Mouse (Mus musculus): ENCODE data around the gene Kif12. TPM values are rescaled to one million over a fixed set of nuclear protein-coding genes. Genes with fewer than 3 reads are reported as not detected.

Kif12 gene
- polyA plus RNA-seq (2014; fragmentation: Nextera tagmentation; extraction: Ambion mirVana) = 0.11 TPM in 1 of 2 replicates, not detected in the other

- Histone ChIP-seq H3K4me1 (ENCODE audit: control insufficient read depth, insufficient read depth, low read length) (no peaks in the 10 kb centered on the region), H3K27me3 (ENCODE audit: control insufficient read depth, insufficient read depth, low read length) (peaks cover 29% of the 10 kb centered on the region), H3K4me3 (ENCODE audit: low read depth, low read length) (no peak within 1 kb of the TSS), H3K36me3 (ENCODE audit: control insufficient read depth, insufficient read depth, low read length) (no peaks in the 10 kb centered on the region), H3K27ac (ENCODE audit: low read depth, low read length) (no peak within 1 kb of the TSS), H3K9me3 (replicated peaks; ENCODE audit: control insufficient read depth, low read length) (no peaks in the 10 kb centered on the region), H3K4me2 (no peak within 1 kb of the TSS), H3K9ac (ENCODE audit: low read depth, low read length) (no peak within 1 kb of the TSS)
- WGBS (ENCODE audit: insufficient replicate concordance) = 66% methylated on average over 4 of the region's 4 CpGs
- ATAC-seq (replicated peaks; ENCODE audit: insufficient number of reproducible peaks, low FRiP score, low TSS enrichment) = no peak
These were observed at the start of gene Kif12 for GRCm38 (mm10) chr4:63171969-63172685. Gene Kif12 (minus strand): TSS chr4:63172131.

GRCm38 (mm10) chr4:63221096-63221958 is 49.4 kb upstream of the Kif12 start:
- no peak overlapping the region for H3K4me3 ChIP-seq (ENCODE audit: low read depth, low read length)
- no peaks in the 10 kb centered on the region for H3K36me3 ChIP-seq (ENCODE audit: control insufficient read depth, insufficient read depth, low read length)
- no peak overlapping the region for H3K27ac ChIP-seq (ENCODE audit: low read depth, low read length)
- no peaks in the 10 kb centered on the region; the same call in 1 of the 2 replicates for H3K27me3 ChIP-seq (ENCODE audit: control insufficient read depth, insufficient read depth, low read length)
- H3K9ac ChIP-seq (ENCODE audit: low read depth, low read length) = no peak overlapping the region
- no peak for ATAC-seq (replicated peaks; ENCODE audit: insufficient number of reproducible peaks, low FRiP score, low TSS enrichment)
- peaks cover 5% of the 10 kb centered on the region; the same call in 1 of the 2 replicates for H3K4me1 ChIP-seq (ENCODE audit: control insufficient read depth, insufficient read depth, low read length)
- no peaks in the 10 kb centered on the region for H3K9me3 ChIP-seq (replicated peaks; ENCODE audit: control insufficient read depth, low read length)
- no peak overlapping the region for H3K4me2 ChIP-seq
- WGBS (ENCODE audit: insufficient replicate concordance) = 84% methylated on average over 15 of the region's 15 CpGs

GRCm38 (mm10) chr4:63219635-63220034 is 47.7 kb upstream of the Kif12 start:
- no peak for ATAC-seq (replicated peaks; ENCODE audit: insufficient number of reproducible peaks, low FRiP score, low TSS enrichment)
- H3K9me3 ChIP-seq (replicated peaks; ENCODE audit: control insufficient read depth, low read length) = no peaks in the 10 kb centered on the region

GRCm38 (mm10) chr4:63219059-63219458 is 47.1 kb upstream of the Kif12 start:
- peaks cover 16% of the 10 kb centered on the region for H3K4me1 ChIP-seq (ENCODE audit: control insufficient read depth, insufficient read depth, low read length)
- WGBS (ENCODE audit: insufficient replicate concordance) = 82% methylated on average over 3 of the region's 3 CpGs
- no peak overlapping the region for H3K9ac ChIP-seq (ENCODE audit: low read depth, low read length)
- H3K4me2 ChIP-seq = no peak overlapping the region
- H3K27me3 ChIP-seq (ENCODE audit: control insufficient read depth, insufficient read depth, low read length) = peaks cover 10% of the 10 kb centered on the region
- no peak for ATAC-seq (replicated peaks; ENCODE audit: insufficient number of reproducible peaks, low FRiP score, low TSS enrichment)
- H3K36me3 ChIP-seq (ENCODE audit: control insufficient read depth, insufficient read depth, low read length) = no peaks in the 10 kb centered on the region
- no peaks in the 10 kb centered on the region for H3K9me3 ChIP-seq (replicated peaks; ENCODE audit: control insufficient read depth, low read length)
- no peak overlapping the region for H3K4me3 ChIP-seq (ENCODE audit: low read depth, low read length)
- H3K27ac ChIP-seq (ENCODE audit: low read depth, low read length) = no peak overlapping the region

More at GRCm38 (mm10) chr4:63219635-63220034, 47.7 kb upstream of the Kif12 start:
- no peak overlapping the region for H3K4me2 ChIP-seq
- H3K27ac ChIP-seq (ENCODE audit: low read depth, low read length) = no peak overlapping the region
- no peak overlapping the region for H3K9ac ChIP-seq (ENCODE audit: low read depth, low read length)
- 71% methylated on average over 6 of the region's 6 CpGs for WGBS (ENCODE audit: insufficient replicate concordance)
- no peak overlapping the region for H3K4me3 ChIP-seq (ENCODE audit: low read depth, low read length)
- H3K27me3 ChIP-seq (ENCODE audit: control insufficient read depth, insufficient read depth, low read length) = peaks cover 4% of the 10 kb centered on the region
- peaks cover 11% of the 10 kb centered on the region for H3K4me1 ChIP-seq (ENCODE audit: control insufficient read depth, insufficient read depth, low read length)
- no peaks in the 10 kb centered on the region for H3K36me3 ChIP-seq (ENCODE audit: control insufficient read depth, insufficient read depth, low read length)

GRCm38 (mm10) chr4:63217513-63217912 is 45.6 kb upstream of the Kif12 start:
- ATAC-seq (replicated peaks; ENCODE audit: insufficient number of reproducible peaks, low FRiP score, low TSS enrichment) = no peak
- no peak overlapping the region for H3K4me3 ChIP-seq (ENCODE audit: low read depth, low read length)
- H3K9me3 ChIP-seq (replicated peaks; ENCODE audit: control insufficient read depth, low read length) = no peaks in the 10 kb centered on the region
- no peak overlapping the region for H3K4me2 ChIP-seq
- no peak overlapping the region for H3K9ac ChIP-seq (ENCODE audit: low read depth, low read length)
- no peak overlapping the region for H3K27ac ChIP-seq (ENCODE audit: low read depth, low read length)
- H3K4me1 ChIP-seq (ENCODE audit: control insufficient read depth, insufficient read depth, low read length) = peaks cover 24% of the 10 kb centered on the region
- H3K27me3 ChIP-seq (ENCODE audit: control insufficient read depth, insufficient read depth, low read length) = peaks cover 21% of the 10 kb centered on the region
- 77% methylated on average over 6 of the region's 6 CpGs for WGBS (ENCODE audit: insufficient replicate concordance)
- H3K36me3 ChIP-seq (ENCODE audit: control insufficient read depth, insufficient read depth, low read length) = no peaks in the 10 kb centered on the region

- Histone ChIP-seq H3K9ac (ENCODE audit: low read depth, low read length) (peak overlapping the region; percentile 78), H3K36me3 (ENCODE audit: control insufficient read depth, insufficient read depth, low read length) (no peaks in the 10 kb centered on the region), H3K4me3 (ENCODE audit: low read depth, low read length) (peak overlapping the region; percentile 72), H3K9me3 (replicated peaks; ENCODE audit: control insufficient read depth, low read length) (no peaks in the 10 kb centered on the region), H3K4me2 (peak overlapping the region; percentile 99), H3K27me3 (ENCODE audit: control insufficient read depth, insufficient read depth, low read length) (peaks cover 31% of the 10 kb centered on the region), H3K4me1 (ENCODE audit: control insufficient read depth, insufficient read depth, low read length) (peaks cover 24% of the 10 kb centered on the region), H3K27ac (ENCODE audit: low read depth, low read length) (no peak overlapping the region)
- WGBS (ENCODE audit: insufficient replicate concordance) = 32% methylated on average over 9 of the region's 9 CpGs
- ATAC-seq (replicated peaks; ENCODE audit: insufficient number of reproducible peaks, low FRiP score, low TSS enrichment) = no peak; the same call in 1 of the 2 replicates
These were observed 44.6 kb upstream of the Kif12 start for GRCm38 (mm10) chr4:63216566-63216965.

- H3K36me3 ChIP-seq (ENCODE audit: control insufficient read depth, insufficient read depth, low read length) = no peaks in the 10 kb centered on the region
- peak overlapping the region; percentile 99 for H3K4me2 ChIP-seq
- H3K27ac ChIP-seq (ENCODE audit: low read depth, low read length) = no peak overlapping the region
- H3K4me1 ChIP-seq (ENCODE audit: control insufficient read depth, insufficient read depth, low read length) = peaks cover 24% of the 10 kb centered on the region
- peak overlapping the region; percentile 72 for H3K4me3 ChIP-seq (ENCODE audit: low read depth, low read length)
- H3K9ac ChIP-seq (ENCODE audit: low read depth, low read length) = peak overlapping the region; percentile 78
- peak; percentile 64 for ATAC-seq (replicated peaks; ENCODE audit: insufficient number of reproducible peaks, low FRiP score, low TSS enrichment)
- WGBS (ENCODE audit: insufficient replicate concordance) = 2% methylated on average over 24 of the region's 24 CpGs
- no peaks in the 10 kb centered on the region for H3K9me3 ChIP-seq (replicated peaks; ENCODE audit: control insufficient read depth, low read length)
- H3K27me3 ChIP-seq (ENCODE audit: control insufficient read depth, insufficient read depth, low read length) = peaks cover 32% of the 10 kb centered on the region
These were observed 44.1 kb upstream of the Kif12 start for GRCm38 (mm10) chr4:63215993-63216531.

GRCm38 (mm10) chr4:63215185-63215992 is 43.5 kb upstream of the Kif12 start:
- H3K4me1 ChIP-seq (ENCODE audit: control insufficient read depth, insufficient read depth, low read length) = peaks cover 24% of the 10 kb centered on the region
- ATAC-seq (replicated peaks; ENCODE audit: insufficient number of reproducible peaks, low FRiP score, low TSS enrichment) = no peak; the same call in 1 of the 2 replicates
- peak overlapping the region; percentile 99 for H3K4me2 ChIP-seq
- H3K4me3 ChIP-seq (ENCODE audit: low read depth, low read length) = peak overlapping the region; percentile 72
- H3K27me3 ChIP-seq (ENCODE audit: control insufficient read depth, insufficient read depth, low read length) = peaks cover 32% of the 10 kb centered on the region
- no peaks in the 10 kb centered on the region for H3K36me3 ChIP-seq (ENCODE audit: control insufficient read depth, insufficient read depth, low read length)
- peak overlapping the region; percentile 78 for H3K9ac ChIP-seq (ENCODE audit: low read depth, low read length)
- H3K27ac ChIP-seq (ENCODE audit: low read depth, low read length) = no peak overlapping the region
- under 1% methylated on average over 60 of the region's 71 CpGs for WGBS (ENCODE audit: insufficient replicate concordance)
- no peaks in the 10 kb centered on the region for H3K9me3 ChIP-seq (replicated peaks; ENCODE audit: control insufficient read depth, low read length)
